Mouse (Mus musculus) testis, adult 2 months (tissue): ENCODE measurements around the gene Nid1. TPM values are rescaled to one million over a fixed set of nuclear protein-coding genes. Genes with fewer than 3 reads are reported as not detected.

Experiments
- H3K27ac ChIP-seq: fragments of 200-500 bp; 2 replicates; pipeline ENCODE4 v1.5.1; 2012; ENCODE audit warnings: low read depth, low read length; ENCODE audit not compliant: control insufficient read depth, insufficient read depth
- H3K27me3 ChIP-seq: fragments of 200-500 bp; 2 replicates; pipeline ENCODE4 v1.6.1; 2012; ENCODE audit warnings: mild to moderate bottlenecking, low read length, moderate library complexity; ENCODE audit not compliant: control insufficient read depth, insufficient read depth
- H3K36me3 ChIP-seq: fragments of 200-500 bp; 2 replicates; pipeline ENCODE4 v1.6.1; 2012; ENCODE audit warnings: mild to moderate bottlenecking, low read length; ENCODE audit not compliant: control insufficient read depth, insufficient read depth
- H3K4me1 ChIP-seq: fragments of 200-500 bp; 2 replicates; pipeline ENCODE4 v1.6.1; 2012; ENCODE audit warnings: low read length; ENCODE audit not compliant: control insufficient read depth, insufficient read depth
- H3K4me3 ChIP-seq: fragments of 200-500 bp; 2 replicates; pipeline ENCODE4 v1.5.1; 2012; ENCODE audit warnings: low read depth, mild to moderate bottlenecking, low read length, moderate library complexity, mixed read lengths; ENCODE audit not compliant: control insufficient read depth
- CTCF ChIP-seq: fragments of 200-500 bp; IDR thresholded peaks from 2 replicates; pipeline ENCODE4 v1.5.1; 2012; ENCODE audit warnings: low read depth, mild to moderate bottlenecking, inconsistent platforms, low read length, moderate library complexity; ENCODE audit not compliant: control insufficient read depth, insufficient read depth, insufficient replicate concordance
- POLR2A ChIP-seq: fragments of 200-500 bp; IDR thresholded peaks from 2 replicates; pipeline ENCODE4 v1.6.1; 2012; ENCODE audit warnings: low read depth, mild to moderate bottlenecking, inconsistent platforms, low read length, moderate library complexity; ENCODE audit not compliant: control insufficient read depth
- polyA plus RNA-seq: library from polyadenylated mRNA; depleted of rRNA; stranded (reverse); fragments of >200 nt; gene quantifications from 2 replicates; pipeline ENCODE4 v1.2.3, GENCODE M21; 2012; rRNA removed

The Nid1 gene
- polyA plus RNA-seq, 1 experiment, result 16.3 TPM

DNA sequence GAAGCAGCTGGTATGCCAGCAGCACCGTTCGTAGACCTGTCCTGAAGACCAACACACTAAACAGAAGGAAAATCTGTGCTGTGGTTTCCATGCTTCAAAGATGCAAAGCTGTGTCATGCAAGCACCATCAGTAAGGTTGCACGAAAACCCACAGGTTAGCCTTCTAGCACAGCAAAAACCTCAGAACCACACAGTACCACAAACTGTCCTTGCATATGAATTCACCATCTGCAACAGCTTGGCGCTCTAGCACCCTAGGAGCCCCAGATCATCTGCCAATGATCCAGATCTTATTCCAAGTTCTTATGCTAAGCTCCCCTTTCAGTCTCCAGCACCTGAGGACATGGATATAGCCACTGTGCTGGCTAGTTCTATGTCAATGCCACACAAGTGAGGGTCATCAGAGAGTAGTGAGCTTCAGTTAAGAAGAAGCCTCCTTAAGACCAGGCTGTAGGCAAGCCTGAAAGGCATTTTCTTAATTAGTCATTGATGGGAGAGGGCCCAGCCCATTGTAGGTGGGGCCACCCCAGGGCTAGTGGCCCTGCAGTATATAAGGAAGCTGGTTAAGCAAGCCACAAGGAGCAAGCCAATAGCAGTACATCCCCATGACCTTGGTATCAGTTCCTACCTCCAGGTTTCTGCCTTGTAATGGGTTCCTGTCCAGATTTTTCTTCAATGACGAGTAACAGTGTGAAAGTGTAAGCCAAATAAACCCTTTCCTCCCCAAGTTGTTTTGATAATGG lies 119.8 kb downstream of the Nid1 start:
- H3K36me3 ChIP-seq, result no peaks in the 10 kb centered on the region
- H3K27ac ChIP-seq, result no peak overlapping the region
- H3K27me3 ChIP-seq, result no peaks in the 10 kb centered on the region
- H3K4me1 ChIP-seq, result no peaks in the 10 kb centered on the region
- TF ChIP-seq CTCF (no peak), POLR2A (no peak)
- no peak overlapping the region for H3K4me3 ChIP-seq

GRCm38 (mm10) chr13:13558251-13558650 lies 120.9 kb downstream of the Nid1 start:
- Histone ChIP-seq H3K27ac (no peak overlapping the region), H3K27me3 (no peaks in the 10 kb centered on the region), H3K4me1 (no peaks in the 10 kb centered on the region), H3K36me3 (no peaks in the 10 kb centered on the region), H3K4me3 (no peak overlapping the region)
- TF ChIP-seq CTCF (no peak), POLR2A (no peak)

DNA sequence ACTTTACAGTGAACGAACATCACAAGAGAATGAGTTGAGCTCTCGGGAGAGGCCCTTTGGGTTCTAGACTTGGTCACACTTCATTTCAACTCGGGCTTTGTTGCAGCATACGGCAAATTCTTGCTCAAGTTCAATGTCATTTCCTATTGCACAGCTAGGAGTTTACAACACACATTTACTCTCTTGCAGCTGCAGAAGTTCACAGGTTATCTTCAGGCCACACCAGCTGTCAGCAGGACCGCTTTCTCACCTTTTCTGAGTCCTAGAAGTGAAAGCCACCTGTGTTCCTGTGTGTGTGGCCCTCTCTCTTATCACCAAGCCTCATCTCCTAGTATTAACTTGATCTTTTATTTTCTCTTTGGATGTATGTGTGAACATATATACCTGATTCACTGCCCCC lies 121.5 kb downstream of the Nid1 start:
- Histone ChIP-seq H3K4me3 (no peak overlapping the region), H3K4me1 (no peaks in the 10 kb centered on the region), H3K36me3 (no peaks in the 10 kb centered on the region), H3K27ac (no peak overlapping the region), H3K27me3 (no peaks in the 10 kb centered on the region)
- no peak for TF ChIP-seq CTCF
- TF ChIP-seq POLR2A, result no peak

Other genes with a start within 250 kb of the Nid1 start
- 3.9 and 9.5 TPM in 2 replicates for gene Gpr137b, start 43.5 kb upstream of the Nid1 start, polyA plus RNA-seq
- gene Lyst, start 152.8 kb downstream of the Nid1 start, polyA plus RNA-seq, result 7.5 and 7.8 TPM in 2 replicates